Mouse (Mus musculus) forebrain, postnatal 0 days (tissue): Measurements from ENCODE around the gene Mylk. TPM values are rescaled to one million over a fixed set of nuclear protein-coding genes. Genes with fewer than 3 reads are reported as not detected.
A peak's percentile ranks its signal among the peaks of the same experiment; 100 is the strongest.

Experiments used
- ATAC-seq: fragments of 200-750 bp; cut with Nextera tagmentation; 2 replicates; pipeline ENCODE4 v1.8.0; 2017; ENCODE audit warnings: mild to moderate bottlenecking, moderate library complexity
- DNase-seq: peaks from one replicate; pipeline ENCODE4 v3.0.0-alpha.2; 2015
- H3K27ac ChIP-seq: fragments of 300-500 bp; sonication (generic); 2 replicates; pipeline ENCODE4 v1.5.1; 2014; ENCODE audit warnings: low read depth, mild to moderate bottlenecking, antibody characterized with exemption, low read length, moderate library complexity, mixed read lengths
- H3K27me3 ChIP-seq: fragments of 300-500 bp; sonication (generic); 2 replicates; pipeline ENCODE4 v1.6.1; 2014; ENCODE audit warnings: mild to moderate bottlenecking, low read length, mixed read lengths; ENCODE audit not compliant: insufficient read depth
- H3K36me3 ChIP-seq: fragments of 300-500 bp; sonication (generic); 2 replicates; pipeline ENCODE4 v1.6.1; 2014; ENCODE audit warnings: mild to moderate bottlenecking, moderate library complexity; ENCODE audit not compliant: insufficient read depth
- H3K4me1 ChIP-seq: fragments of 300-500 bp; sonication (generic); 2 replicates; pipeline ENCODE4 v1.6.1; 2014; ENCODE audit warnings: antibody characterized with exemption; ENCODE audit not compliant: insufficient read depth
- H3K4me2 ChIP-seq: fragments of 300-500 bp; sonication (generic); 2 replicates; pipeline ENCODE4 v1.6.1; 2014; ENCODE audit warnings: low read depth, mild to moderate bottlenecking, moderate library complexity
- H3K4me3 ChIP-seq: fragments of 300-500 bp; sonication (generic); 2 replicates; pipeline ENCODE4 v1.5.1; 2014; ENCODE audit warnings: low read depth, low read length, mixed read lengths
- H3K9ac ChIP-seq: fragments of 300-500 bp; sonication (generic); 2 replicates; pipeline ENCODE4 v1.6.1; 2014; ENCODE audit warnings: mild to moderate bottlenecking
- H3K9me3 ChIP-seq: fragments of 300-500 bp; sonication (generic); 2 replicates; pipeline ENCODE4 v1.6.1; 2016; ENCODE audit warnings: low read length
- CTCF ChIP-seq: sonication (generic); IDR thresholded peaks from 2 replicates; pipeline ENCODE4 v1.5.1; 2016; ENCODE audit warnings: antibody characterized with exemption, control low read depth, low read depth
- WGBS: fragments of 180-500 bp; shearing (Covaris S2); extraction: QIAGEN DNeasy Blood & Tissue Kit; methylation state at CpG from one replicate; pipeline ENCODE4 v1.1.7; 2014; 5-methylcytosine and 5-hydroxymethylcytosine counted together
- polyA plus RNA-seq: library from polyadenylated mRNA; unstranded; fragments of >200 nt; fragmentation: Nextera tagmentation; extraction: Ambion mirVana; gene quantifications from 2 replicates; pipeline ENCODE4 v1.2.1, GENCODE M21; 2015
- total RNA-seq: library from RNA; depleted of rRNA; stranded (reverse); fragments of >200 nt; gene quantifications from 2 replicates; pipeline ENCODE4 v1.2.3, GENCODE M21; 2014; rRNA removed

Gene Mylk
- total and polyA plus RNA-seq, 2 experiments from 2014 or later: 2.9 to 11.2 TPM

DNA sequence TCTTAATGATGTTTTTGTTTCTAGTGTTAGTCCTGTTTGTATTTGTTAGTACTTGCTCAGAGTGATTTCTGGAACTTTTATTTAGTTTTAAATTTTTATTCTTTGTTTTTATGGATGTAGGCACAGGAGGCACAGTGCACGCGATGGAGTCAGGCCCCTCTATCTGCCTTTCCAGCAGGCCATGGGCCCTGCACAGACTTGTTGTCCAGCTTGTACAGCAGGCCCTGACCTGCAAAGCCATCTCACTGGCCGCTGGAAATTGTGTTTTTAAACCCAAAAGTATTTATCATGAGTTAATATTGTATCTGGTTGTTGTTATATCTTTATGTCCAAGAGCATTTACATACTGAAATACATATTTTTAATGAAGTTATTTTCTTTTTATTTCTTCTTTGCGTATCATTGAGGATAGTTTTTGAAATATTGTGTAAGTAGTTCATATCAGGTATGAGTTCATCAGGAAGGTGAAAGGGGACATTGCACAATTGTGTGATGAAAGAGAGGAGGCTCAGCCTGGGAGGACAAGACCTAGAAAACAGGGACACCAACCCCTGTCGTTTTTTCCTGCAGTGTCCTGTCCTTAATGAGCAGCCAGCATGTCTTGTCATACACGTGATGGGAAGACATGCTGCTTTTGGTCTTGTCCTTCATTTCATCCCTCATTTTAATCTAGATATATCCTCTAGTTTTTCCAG lies 301.2 kb downstream of the Mylk start:
- Histone ChIP-seq H3K27ac (no peak overlapping the region), H3K4me3 (no peak overlapping the region), H3K9me3 (no peaks in the 10 kb centered on the region), H3K9ac (no peak overlapping the region), H3K4me2 (no peak overlapping the region), H3K36me3 (peaks cover 5% of the 10 kb centered on the region; the same call in 1 of the 2 replicates), H3K4me1 (no peaks in the 10 kb centered on the region), H3K27me3 (no peaks in the 10 kb centered on the region)
- no peak for TF ChIP-seq CTCF
- 84% methylated on average over 6 of the region's 6 CpGs for WGBS
- DNase-seq: no peak
- ATAC-seq: no peak

DNA sequence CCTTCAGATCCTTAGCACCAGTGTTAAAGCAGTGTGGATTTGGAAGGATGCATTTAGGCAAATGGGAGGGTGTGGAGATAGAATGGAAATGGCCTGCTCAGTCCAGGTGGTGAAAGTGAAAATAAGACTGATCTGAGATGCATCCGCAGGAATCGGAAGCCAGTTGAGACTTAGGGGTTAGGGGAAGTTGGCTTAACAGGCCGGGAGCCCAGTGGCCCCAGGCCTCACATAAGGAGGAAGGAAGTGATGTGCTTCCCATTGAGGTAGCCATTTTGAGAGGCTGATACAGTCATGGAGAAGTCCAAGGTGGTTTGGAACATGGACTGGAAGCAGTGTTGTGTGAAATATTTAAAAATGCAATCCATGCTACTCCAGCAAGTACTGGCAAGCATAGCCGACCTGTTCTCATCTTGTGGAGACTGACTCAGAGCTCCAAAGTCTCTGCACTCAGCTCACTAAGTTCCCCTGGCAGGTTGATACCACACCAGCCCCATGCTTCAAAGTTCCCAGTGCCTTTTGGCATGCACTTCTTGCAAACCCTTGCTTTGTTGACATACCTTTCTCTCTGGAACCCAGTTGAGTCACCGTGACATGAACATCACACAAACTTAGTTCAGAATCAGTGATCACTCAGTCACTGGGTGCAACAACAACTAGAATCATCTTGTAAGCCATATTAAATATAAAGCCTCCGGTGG lies 302.4 kb downstream of the Mylk start:
- Histone ChIP-seq H3K36me3 (peaks cover 2% of the 10 kb centered on the region; the same call in 1 of the 2 replicates), H3K27ac (no peak overlapping the region), H3K9ac (no peak overlapping the region), H3K4me1 (no peaks in the 10 kb centered on the region), H3K4me2 (no peak overlapping the region), H3K27me3 (no peaks in the 10 kb centered on the region), H3K4me3 (no peak overlapping the region), H3K9me3 (no peaks in the 10 kb centered on the region)
- ATAC-seq (no peak), DNase-seq (no peak)
- 94% methylated on average over 6 of the region's 6 CpGs for WGBS
- TF ChIP-seq CTCF: no peak

DNA sequence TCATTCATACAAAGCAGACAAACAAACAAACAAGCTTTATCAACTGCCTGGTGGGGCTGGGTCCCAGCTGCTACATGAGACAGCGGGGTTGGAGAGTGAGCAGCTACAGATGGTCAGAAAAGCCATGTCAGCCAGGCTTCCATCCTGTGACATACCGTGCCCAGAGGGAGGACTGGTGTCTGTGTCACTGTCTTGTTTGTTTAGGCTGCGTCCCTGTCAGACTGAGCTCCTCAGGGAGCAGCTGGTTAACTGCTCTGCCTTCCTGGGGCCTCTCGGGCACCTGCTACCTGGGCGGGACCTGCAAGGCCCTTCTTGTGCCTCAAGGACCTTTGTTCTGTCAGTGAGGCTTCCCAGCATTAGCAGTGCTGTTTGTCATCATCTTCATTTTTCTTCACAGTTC lies 306.1 kb downstream of the Mylk start:
- WGBS: 64% methylated on average over 5 of the region's 5 CpGs
- H3K9me3 ChIP-seq: no peaks in the 10 kb centered on the region
- no peak overlapping the region for H3K27ac ChIP-seq
- peaks cover 2% of the 10 kb centered on the region; the same call in 1 of the 2 replicates for H3K36me3 ChIP-seq
- ATAC-seq (peak; percentile 32; the same call in 1 of the 2 replicates), DNase-seq (no peak)
- no peak overlapping the region for H3K9ac ChIP-seq
- H3K4me3 ChIP-seq: no peak overlapping the region
- H3K4me1 ChIP-seq: no peaks in the 10 kb centered on the region
- no peak overlapping the region for H3K4me2 ChIP-seq
- TF ChIP-seq CTCF: no peak
- H3K27me3 ChIP-seq: no peaks in the 10 kb centered on the region

Other genes with a start within 250 kb of the Mylk start
- 134 and 148 TPM in 2 replicates for gene Kalrn, start 171.7 kb upstream of the Mylk start, total RNA-seq
- gene Kalrn, start 171.7 kb upstream of the Mylk start, polyA plus RNA-seq: 16.4 and 23.6 TPM in 2 replicates
- not detected in 2 replicates for gene Ropn1, start 95.3 kb upstream of the Mylk start, total RNA-seq
- gene Ropn1, start 95.3 kb upstream of the Mylk start, polyA plus RNA-seq: not detected in 2 replicates
- 3.7 and 5.1 TPM in 2 replicates for gene Ccdc14, start 54.6 kb upstream of the Mylk start, total RNA-seq
- 1.7 and 2.2 TPM in 2 replicates for gene Ccdc14, start 54.6 kb upstream of the Mylk start, polyA plus RNA-seq